Mouse (Mus musculus) right cerebral cortex, postnatal 25 days (tissue): Measurements from ENCODE around the gene Sirt2.

Experiments used
- DNase-seq: peaks from one replicate; pipeline ENCODE4 v3.0.0; 2022

Sirt2 gene

GRCm38 (mm10) chr7:28817957-28818356, 51.4 kb downstream of the Sirt2 start:
- DNase-seq, result no peak

GRCm38 (mm10) chr7:28818436-28818835, 51.9 kb downstream of the Sirt2 start:
- DNase-seq, result no peak

GRCm38 (mm10) chr7:28818861-28819452, 52.4 kb downstream of the Sirt2 start:
- DNase-seq, result no peak

- no peak for DNase-seq
Measured at GRCm38 (mm10) chr7:28819571-28819970, 53.0 kb downstream of the Sirt2 start.

- no peak for DNase-seq
Measured at GRCm38 (mm10) chr7:28820358-28821260, 54.1 kb downstream of the Sirt2 start.

DNA sequence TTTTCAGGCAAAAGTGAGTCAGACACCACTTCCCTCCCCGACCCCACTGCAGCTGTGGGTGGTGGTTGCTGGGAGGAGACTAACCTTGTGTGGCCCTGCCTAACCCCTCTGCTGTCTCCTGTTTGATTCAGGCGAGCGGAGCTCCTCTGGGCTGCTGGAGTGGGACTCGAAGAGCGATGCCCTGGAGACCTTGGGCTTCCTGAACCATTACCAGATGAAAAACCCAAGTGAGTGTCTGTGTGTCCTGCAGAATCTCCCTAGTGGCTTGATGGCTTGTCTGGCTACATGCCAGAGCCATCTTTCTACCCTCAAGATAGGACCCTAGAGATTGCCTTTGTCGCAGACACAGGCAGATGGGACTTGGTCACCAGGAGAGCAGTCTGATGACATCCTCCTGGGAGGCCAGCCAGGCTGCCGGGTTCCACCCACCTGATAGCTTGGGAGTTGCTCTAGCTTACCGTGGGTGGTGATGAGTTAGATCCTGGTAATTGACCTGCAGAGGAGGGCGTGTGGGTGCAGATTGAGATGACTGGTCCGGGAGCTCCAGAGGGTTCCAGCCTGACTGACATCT, 54.8 kb downstream of the Sirt2 start:
- DNase-seq, result peak; percentile 66

DNA sequence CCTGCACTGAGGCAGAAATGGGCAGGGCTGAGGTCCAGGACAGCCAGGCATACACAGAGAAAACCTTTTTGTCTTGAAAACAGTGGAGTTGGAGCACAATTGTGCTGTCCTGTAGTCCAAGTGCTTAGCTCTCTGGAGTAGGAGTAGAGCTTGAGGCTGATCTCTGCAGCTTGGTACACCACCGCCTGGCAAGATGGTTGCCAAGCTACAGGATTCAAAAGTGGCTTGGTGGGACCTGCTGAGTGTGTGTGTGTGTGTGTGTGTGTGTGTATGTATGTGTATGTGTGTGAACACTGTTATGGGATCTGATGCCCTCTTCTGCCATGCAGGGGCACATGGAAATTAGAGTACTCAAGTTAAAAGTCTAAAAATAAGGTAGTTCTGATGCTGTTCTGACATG, 56.0 kb downstream of the Sirt2 start:
- no peak for DNase-seq

GRCm38 (mm10) chr7:28822993-28823903, 56.7 kb downstream of the Sirt2 start:
- DNase-seq, result no peak

DNA sequence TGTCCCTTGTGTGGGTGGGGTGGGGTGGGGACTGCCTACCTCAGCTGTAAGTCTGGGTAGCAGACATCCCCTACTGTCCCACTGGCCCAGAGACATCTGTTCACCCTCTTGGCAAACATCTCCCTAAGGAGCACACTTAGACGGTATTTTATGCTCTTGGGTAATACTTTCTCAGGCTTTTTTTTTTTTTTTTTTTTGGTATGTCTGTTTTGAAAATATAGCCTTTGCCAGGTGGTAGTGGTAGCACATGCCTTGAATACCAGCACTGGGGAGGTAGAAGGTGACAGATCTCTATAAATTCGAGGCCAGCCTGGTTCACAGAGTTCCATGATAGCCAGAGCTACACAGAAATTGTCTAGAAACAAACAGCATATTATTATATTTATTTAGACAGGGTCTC, 57.4 kb downstream of the Sirt2 start:
- no peak for DNase-seq

- peak; percentile 87 for DNase-seq
Measured at GRCm38 (mm10) chr7:28824941-28825685, 58.6 kb downstream of the Sirt2 start, which contains the start of gene Ech1. Gene Ech1 (plus strand): TSS chr7:28825217.

- no peak for DNase-seq
Measured at GRCm38 (mm10) chr7:28825686-28826401, 59.3 kb downstream of the Sirt2 start.

DNA sequence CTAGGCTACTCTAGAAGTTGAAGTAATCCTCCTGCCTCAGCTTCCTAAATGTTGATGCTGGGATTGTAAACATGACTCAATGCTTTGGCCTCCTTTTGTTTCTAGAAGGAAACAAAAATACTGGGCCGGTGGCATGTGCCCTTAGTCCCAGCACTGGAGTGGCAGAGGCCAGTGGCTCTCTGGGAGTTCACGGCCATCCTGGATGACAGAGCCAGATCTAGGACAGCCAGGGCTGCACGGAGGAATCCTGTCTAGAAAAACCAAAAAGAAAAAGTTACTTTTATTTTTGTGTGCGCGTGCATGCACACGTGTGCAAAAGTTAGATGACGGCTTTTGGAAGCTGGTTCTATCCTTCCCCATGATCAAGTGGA, 59.9 kb downstream of the Sirt2 start:
- DNase-seq, result no peak

GRCm38 (mm10) chr7:28827338-28827737, 60.8 kb downstream of the Sirt2 start:
- peak; percentile 53 for DNase-seq

GRCm38 (mm10) chr7:28829821-28830220, 63.3 kb downstream of the Sirt2 start:
- no peak for DNase-seq

DNA sequence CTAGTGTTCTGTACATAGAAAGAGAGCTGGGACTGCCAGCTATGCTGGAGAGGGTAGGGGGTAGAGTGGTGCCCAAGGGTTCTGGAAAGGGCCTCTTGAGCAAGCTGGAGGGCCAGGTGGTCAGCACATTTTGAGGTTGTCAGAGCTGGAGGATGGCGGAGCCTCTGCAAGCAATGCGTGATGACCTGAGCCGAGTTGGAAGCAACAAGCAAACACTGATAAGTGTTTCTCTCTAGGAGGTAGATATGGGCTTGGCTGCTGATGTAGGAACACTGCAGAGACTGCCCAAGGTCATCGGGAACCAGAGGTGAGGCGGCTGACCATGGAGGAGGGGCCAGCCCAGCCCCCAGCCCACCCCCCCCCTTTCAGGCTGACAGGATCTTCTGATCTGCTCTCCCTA, 64.4 kb downstream of the Sirt2 start:
- no peak for DNase-seq

DNA sequence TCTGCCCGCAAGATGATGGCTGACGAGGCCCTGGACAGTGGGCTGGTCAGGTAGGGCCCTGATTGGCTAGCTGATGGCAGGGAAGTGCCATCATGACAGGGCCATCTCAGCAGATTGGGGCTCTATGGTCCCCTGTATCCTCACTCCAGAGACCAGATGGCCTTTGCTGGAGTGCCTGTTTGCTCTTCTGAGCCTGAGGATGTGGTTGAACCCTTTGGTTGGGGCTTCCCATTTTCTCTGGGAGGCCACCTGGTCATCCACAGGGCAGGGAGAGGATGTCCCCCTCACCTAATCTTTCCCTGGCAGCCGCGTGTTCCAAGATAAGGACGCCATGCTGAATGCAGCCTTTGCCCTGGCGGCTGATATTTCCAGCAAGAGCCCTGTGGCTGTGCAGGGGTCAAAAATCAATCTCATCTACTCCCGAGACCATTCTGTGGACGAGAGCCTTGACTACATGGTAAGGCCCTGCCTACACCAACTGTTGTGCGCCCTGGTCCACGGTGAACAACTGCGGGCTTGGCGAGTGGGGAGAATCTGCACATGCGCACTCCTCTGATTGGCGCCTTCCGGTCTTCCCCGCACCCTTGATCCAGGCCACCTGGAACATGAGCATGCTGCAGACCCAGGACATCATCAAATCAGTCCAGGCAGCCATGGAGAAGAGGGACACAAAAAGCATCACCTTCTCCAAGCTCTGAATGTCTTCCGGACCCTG, 65.0 kb downstream of the Sirt2 start:
- DNase-seq, result no peak

DNA sequence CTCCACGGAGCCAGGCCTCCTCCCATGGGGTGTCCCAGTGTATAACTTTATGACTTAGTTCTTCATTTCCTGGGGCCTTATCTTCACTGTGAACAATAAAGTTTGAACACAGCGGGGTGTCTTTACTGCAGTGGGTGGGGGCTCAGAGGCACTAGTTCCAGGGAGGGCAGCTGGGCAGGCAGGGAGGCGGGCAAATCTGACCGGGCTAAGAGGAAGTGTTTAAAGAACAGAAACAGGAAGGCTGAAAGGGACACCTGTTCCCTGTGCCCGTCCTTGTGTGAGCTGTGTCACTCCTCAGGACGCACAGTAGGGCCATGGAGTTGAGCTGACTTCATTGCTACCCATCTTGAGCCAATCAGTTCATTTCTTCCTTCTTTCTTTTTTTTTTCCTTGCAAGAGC, 65.6 kb downstream of the Sirt2 start:
- DNase-seq, result no peak

GRCm38 (mm10) chr7:28833723-28834347, 67.3 kb downstream of the Sirt2 start, which contains the start of gene Lgals4:
Gene Lgals4 (plus strand): TSS chr7:28833854.
- DNase-seq, result no peak

DNA sequence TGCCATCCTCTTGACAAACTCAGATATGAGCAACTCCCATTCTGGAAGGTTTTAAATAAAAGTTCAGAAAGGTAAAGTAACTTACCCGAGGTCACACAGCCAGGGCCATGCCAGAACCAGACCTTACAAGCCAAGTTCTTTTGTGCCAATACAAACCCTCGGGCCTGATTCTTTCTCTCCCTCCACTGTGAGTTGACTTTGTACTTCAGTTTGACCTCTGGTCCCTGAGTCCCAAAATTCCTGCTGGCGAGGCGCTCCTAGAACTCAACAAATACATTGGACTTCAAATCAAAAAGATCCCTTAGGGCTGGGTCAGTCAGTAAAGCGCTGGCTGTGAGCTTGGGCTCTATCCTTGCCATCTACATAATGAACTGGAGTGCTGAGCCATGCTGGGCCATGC, 70.4 kb downstream of the Sirt2 start:
- DNase-seq, result no peak
